Mouse (Mus musculus) G1E (cell line): ENCODE results near the gene Pou2f2. TPM values are rescaled to one million over a fixed set of nuclear protein-coding genes. Genes with fewer than 3 reads are reported as not detected.

Source experiments
- ATAC-seq: 2 replicates; pipeline ENCODE4 v1.8.0; 2016; ENCODE audit warnings: mild to moderate bottlenecking; ENCODE audit not compliant: insufficient number of reproducible peaks, poor library complexity, low FRiP score, severe bottlenecking; ENCODE audit errors: extremely low read depth
- DNase-seq: peaks from one replicate; pipeline ENCODE4 v3.0.0; 2012; ENCODE audit warnings: low spot score
- H3K27me3 ChIP-seq: 2 replicates; pipeline ENCODE4 v1.6.1; 2012; ENCODE audit warnings: mild to moderate bottlenecking, low read length, inconsistent platforms; ENCODE audit not compliant: insufficient read depth
- H3K36me3 ChIP-seq: replicated peaks from 2 replicates; pipeline ENCODE3; 2012; ENCODE audit warnings: mild to moderate bottlenecking, inconsistent platforms
- H3K4me1 ChIP-seq: 2 replicates; pipeline ENCODE4 v1.6.1; 2012; ENCODE audit warnings: low read depth, low read length, inconsistent platforms, mixed read lengths; ENCODE audit not compliant: insufficient read depth
- H3K4me3 ChIP-seq: 2 replicates; pipeline ENCODE4 v1.5.1; 2012; ENCODE audit warnings: low read depth, mild to moderate bottlenecking, inconsistent platforms, low read length, moderate library complexity, mixed read lengths
- H3K9me3 ChIP-seq: replicated peaks from 2 replicates; pipeline ENCODE4 v1.6.1; 2012; ENCODE audit warnings: inconsistent platforms
- CTCF ChIP-seq: IDR thresholded peaks from 2 replicates; pipeline ENCODE4 v1.5.1; 2012; ENCODE audit warnings: low read depth, low read length, inconsistent platforms, mixed read lengths
- GATA1 ChIP-seq: IDR thresholded peaks from 2 replicates; pipeline ENCODE4 v1.6.1; 2012; ENCODE audit warnings: borderline replicate concordance, low read length, inconsistent platforms, mixed read lengths
- GATA2 ChIP-seq: IDR thresholded peaks from 2 replicates; pipeline ENCODE4 v1.6.1; 2012; ENCODE audit warnings: low read depth, low read length, inconsistent platforms, borderline replicate concordance
- POLR2AphosphoS5 ChIP-seq: IDR thresholded peaks from 2 replicates; pipeline ENCODE4 v1.6.1; 2012; ENCODE audit warnings: low read depth, low read length, inconsistent platforms; ENCODE audit not compliant: insufficient replicate concordance
- TAL1 ChIP-seq: conservative IDR thresholded peaks from 2 replicates; pipeline ENCODE4 v1.6.1; 2012; ENCODE audit warnings: low read depth, low read length, inconsistent platforms, mixed read lengths
- polyA plus RNA-seq: library from polyadenylated mRNA; stranded (reverse); fragments of >175 nt; gene quantifications from 2 replicates; pipeline ENCODE4 v1.2.3, GENCODE M21; 2012
- total RNA-seq, 2 experiments: library from RNA; stranded (forward) in 1 of 2; stranded (reverse) in 1 of 2; fragments of 200-1000 nt in 1 of 2; fragments of >200 nt in 1 of 2; fragmentation: Nextera tagmentation in 1 of 2; gene quantifications; 2 replicates each; pipeline ENCODE4 v1.2.3; 2014 to 2017

The Pou2f2 gene
- total and polyA plus RNA-seq, 3 experiments = 0.16 to 0.59 (median 0.38) TPM

- no peaks in the 10 kb centered on the region for H3K9me3 ChIP-seq
- no peak for DNase-seq
- no peaks in the 10 kb centered on the region for H3K36me3 ChIP-seq
- peaks cover 17% of the 10 kb centered on the region; the same call in 1 of the 2 replicates for H3K27me3 ChIP-seq
- no peak overlapping the region for H3K4me3 ChIP-seq
- ATAC-seq = no peak
- TF ChIP-seq POLR2AphosphoS5 = no peak
- TF ChIP-seq TAL1 = no peak
- TF ChIP-seq GATA2 = no peak
- no peak for TF ChIP-seq CTCF
- TF ChIP-seq GATA1 = no peak
- H3K4me1 ChIP-seq = peaks cover 10% of the 10 kb centered on the region
These were observed 69.2 kb downstream of the Pou2f2 start for GRCm38 (mm10) chr7:25110336-25110735.

GRCm38 (mm10) chr7:25109355-25109754 lies 70.2 kb downstream of the Pou2f2 start:
- DNase-seq = no peak
- Histone ChIP-seq H3K4me1 (peaks cover 10% of the 10 kb centered on the region), H3K9me3 (no peaks in the 10 kb centered on the region), H3K27me3 (peaks cover 19% of the 10 kb centered on the region), H3K36me3 (no peaks in the 10 kb centered on the region), H3K4me3 (no peak overlapping the region)
- TF ChIP-seq CTCF (no peak), GATA2 (no peak), GATA1 (no peak), TAL1 (no peak), POLR2AphosphoS5 (no peak)
- ATAC-seq = no peak

GRCm38 (mm10) chr7:25106790-25107502 lies 72.6 kb downstream of the Pou2f2 start:
- H3K4me3 ChIP-seq = no peak overlapping the region
- DNase-seq (no peak), ATAC-seq (no peak)

GRCm38 (mm10) chr7:25105411-25106160 lies 73.9 kb downstream of the Pou2f2 start:
- Histone ChIP-seq H3K9me3 (no peaks in the 10 kb centered on the region), H3K27me3 (peaks cover 35% of the 10 kb centered on the region), H3K4me3 (no peak overlapping the region), H3K4me1 (peaks cover 10% of the 10 kb centered on the region), H3K36me3 (no peaks in the 10 kb centered on the region)
- ATAC-seq (peak; percentile 28; the same call in 1 of the 2 replicates), DNase-seq (peak; percentile 55)
- peak; percentile 66; the same call in 1 of the 2 replicates for TF ChIP-seq CTCF
- no peak for TF ChIP-seq GATA1

More at GRCm38 (mm10) chr7:25106790-25107502, 72.6 kb downstream of the Pou2f2 start:
- no peak for TF ChIP-seq TAL1
- TF ChIP-seq GATA1 = no peak
- TF ChIP-seq GATA2 = no peak
- no peak for TF ChIP-seq POLR2AphosphoS5
- TF ChIP-seq CTCF = no peak
- Histone ChIP-seq H3K4me1 (peaks cover 10% of the 10 kb centered on the region), H3K36me3 (no peaks in the 10 kb centered on the region), H3K9me3 (no peaks in the 10 kb centered on the region), H3K27me3 (peaks cover 34% of the 10 kb centered on the region)

GRCm38 (mm10) chr7:25099581-25099980 lies 79.9 kb downstream of the Pou2f2 start:
- no peak for ATAC-seq
- DNase-seq = no peak
- H3K4me3 ChIP-seq = no peak overlapping the region
- peaks cover 42% of the 10 kb centered on the region for H3K27me3 ChIP-seq
- no peaks in the 10 kb centered on the region for H3K36me3 ChIP-seq
- TF ChIP-seq GATA1 (no peak), POLR2AphosphoS5 (no peak), CTCF (no peak), GATA2 (no peak), TAL1 (no peak)
- no peaks in the 10 kb centered on the region for H3K4me1 ChIP-seq
- no peaks in the 10 kb centered on the region for H3K9me3 ChIP-seq

- ATAC-seq (no peak), DNase-seq (no peak)
- peaks cover 39% of the 10 kb centered on the region for H3K27me3 ChIP-seq
- H3K9me3 ChIP-seq = no peaks in the 10 kb centered on the region
- H3K4me3 ChIP-seq = no peak overlapping the region
- H3K36me3 ChIP-seq = no peaks in the 10 kb centered on the region
- H3K4me1 ChIP-seq = no peaks in the 10 kb centered on the region; the same call in 1 of the 2 replicates
- TF ChIP-seq TAL1 (no peak), CTCF (no peak), POLR2AphosphoS5 (no peak), GATA1 (no peak)
These were observed 81.4 kb downstream of the Pou2f2 start for GRCm38 (mm10) chr7:25098169-25098568.
